Mouse (Mus musculus) T-cell, adult 66 days (primary cell): ENCODE results near the gene Trim5. TPM values are rescaled to one million over a fixed set of nuclear protein-coding genes. Genes with fewer than 3 reads are reported as not detected.

ENCODE experiments used
- total RNA-seq, 2 experiments: library from RNA; stranded (reverse); gene quantifications; 3 replicates in 1 of 2; 4 replicates in 1 of 2; pipeline ENCODE4 v1.2.4; 2023

The Trim5 gene
- total RNA-seq = 10 to 100 TPM; 21.2 to 25.5 TPM

GRCm38 (mm10) chr7:104287576-104288443, at the start of gene Trim5:
Trim5 (minus strand) TSS chr7:104288094.

GRCm38 (mm10) chr7:104329171-104329570, 41.3 kb upstream of the Trim5 start, which contains the start of gene Trim34b:
Trim34b (plus strand) TSS chr7:104329471.

GRCm38 (mm10) chr7:104315369-104316080, 27.6 kb upstream of the Trim5 start, which contains the start of gene Trim12a:
Trim12a (minus strand) TSS chr7:104315466.

GRCm38 (mm10) chr7:104244287-104245181, 43.4 kb downstream of the Trim5 start, which contains the start of gene Trim34a:
Trim34a (plus strand) TSS chr7:104244457.

GRCm38 (mm10) chr7:104218701-104219569, 69.0 kb downstream of the Trim5 start, which contains the start of gene Trim6:
Trim6 (plus strand) TSS chr7:104218793.

Other genes with a start within 250 kb of the Trim5 start
- not detected for gene Olfr642, start 235.4 kb downstream of the Trim5 start, total RNA-seq
- gene 4930516K23Rik, start 226.6 kb downstream of the Trim5 start, total RNA-seq = not detected
- gene Olfr644, start 216.2 kb downstream of the Trim5 start, total RNA-seq = not detected
- not detected for gene Olfr645, start 202.6 kb downstream of the Trim5 start, total RNA-seq
- not detected for gene Olfr646, start 183.2 kb downstream of the Trim5 start, total RNA-seq
- not detected for gene Ubqln5, start 158.3 kb downstream of the Trim5 start, total RNA-seq
- not detected for gene Olfr643, start 150.7 kb downstream of the Trim5 start, total RNA-seq
- not detected for gene Ubqln3, start 144.8 kb downstream of the Trim5 start, total RNA-seq
- not detected for gene Ubqlnl, start 137.5 kb downstream of the Trim5 start, total RNA-seq
- gene Olfm5, start 123.3 kb downstream of the Trim5 start, total RNA-seq = not detected
- gene Olfr648, start 104.7 kb downstream of the Trim5 start, total RNA-seq = not detected
- not detected for gene Olfr649, start 92.1 kb downstream of the Trim5 start, total RNA-seq
- gene Trim6, start 69.3 kb downstream of the Trim5 start, total RNA-seq = not detected
- gene Trim34a, start 43.6 kb downstream of the Trim5 start, total RNA-seq = 10 to 100 TPM; 26.0 to 33.9 TPM
- 100 to 1,000 TPM in 1 of 2 experiments, 10 to 100 TPM in 1; 98.4 to 109 TPM for gene Trim12a, start 27.4 kb upstream of the Trim5 start, total RNA-seq
- gene Trim34b, start 41.4 kb upstream of the Trim5 start, total RNA-seq = 1 to 10 TPM; 2.4 to 2.7 TPM
- gene Trim12c, start 65.3 kb upstream of the Trim5 start, total RNA-seq = 10 to 100 TPM; 43.4 to 51.9 TPM
- gene Trim30b, start 81.8 kb upstream of the Trim5 start, total RNA-seq = under 1 TPM; 0.35 to 0.36 TPM
- 1 to 10 TPM; 3.1 to 4.3 TPM for gene Trim30c, start 112.7 kb upstream of the Trim5 start, total RNA-seq
- gene Trim30a, start 177.1 kb upstream of the Trim5 start, total RNA-seq = 10 to 100 TPM; 66.0 to 74.1 TPM
- 10 to 100 TPM in 1 of 2 experiments, 1 to 10 TPM in 1; 8.6 to 10.6 TPM for gene Trim30d, start 219.8 kb upstream of the Trim5 start, total RNA-seq